ENCODE assay signal across 9 mouse cellular contexts in the genomic region with DNA sequence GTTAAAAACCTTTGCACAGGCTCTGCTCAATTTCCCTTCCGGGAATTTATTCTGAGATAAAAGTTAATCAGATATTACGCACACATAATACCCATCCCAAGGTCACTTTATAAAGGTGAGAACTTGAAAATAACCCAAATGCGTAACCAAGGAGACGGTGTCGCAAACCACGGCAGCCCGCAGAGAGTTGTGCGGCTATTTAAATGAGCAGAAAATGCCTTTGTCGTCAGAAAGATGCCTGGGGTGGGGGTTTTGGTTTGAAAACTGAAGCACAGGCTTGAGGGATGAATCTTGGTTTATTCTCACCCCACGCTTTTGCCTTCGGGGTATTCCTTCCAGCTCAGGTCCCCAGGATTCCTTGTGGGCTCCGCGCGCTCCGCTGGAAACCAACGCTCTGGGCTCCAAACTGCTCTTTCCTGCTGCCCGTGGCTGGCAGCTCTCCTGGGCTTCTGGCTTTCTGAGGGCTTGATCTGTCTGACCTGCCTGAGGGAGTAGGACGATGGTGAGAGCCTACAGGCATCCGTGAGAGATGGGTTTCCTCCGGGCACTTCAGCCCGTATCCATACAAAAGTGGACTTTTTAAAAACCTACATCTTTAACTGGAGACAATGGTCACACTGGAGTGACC. TPM values are rescaled to one million over a fixed set of nuclear protein-coding genes. Genes with fewer than 3 reads are reported as not detected.
DNase-seq lines count a peak whose midpoint lies in the region; ATAC-seq lines count a peak whose summit lies in the region.
"Had no signal": no experiment of that assay in that cellular context is flagged by ENCODE, and none has a peak within 500 bp of the region (broad histone marks: within the 10 kb centered on the region; RNA-seq: fewer than 3 reads in every experiment).

No protein-coding gene starts in this region.

- no peaks in the 10 kb centered on the region for H3K36me3 ChIP-seq in kidney, embryonic 15.5 days
- H3K36me3 ChIP-seq in forebrain, embryonic 12.5 days (replicated peaks) = no peaks in the 10 kb centered on the region
- no peaks in the 10 kb centered on the region for H3K36me3 ChIP-seq in midbrain, embryonic 10.5 days

- 48% methylated on average over 21 of the region's 21 CpGs for WGBS in kidney, embryonic 15.5 days
- WGBS in forebrain, embryonic 12.5 days = 32% methylated on average over 21 of the region's 21 CpGs
- 27% methylated on average over 21 of the region's 21 CpGs for WGBS in midbrain, embryonic 10.5 days

- peak overlapping the region; percentile 37 for H3K4me2 ChIP-seq in kidney, embryonic 15.5 days
- H3K4me2 ChIP-seq in forebrain, embryonic 12.5 days = peak overlapping the region; percentile 47

- DNase-seq in kidney, postnatal 10 days = no peak
- peak; percentile 64 for DNase-seq in brain, adult 2 months (ENCODE audit: low read depth, low spot score)
- peak; percentile 45 for DNase-seq in midbrain, embryonic 10.5 days (ENCODE audit: low spot score)
- no peak for DNase-seq in layer of hippocampus, adult 18-20 months (ENCODE audit: low spot score in 2 of 2)
- DNase-seq in ovary, postnatal 14 days (ENCODE audit: low spot score) = no peak

- no peak overlapping the region; the same call in 1 of the 2 replicates for H3K4me3 ChIP-seq in kidney, embryonic 15.5 days (replicated peaks)
- peak overlapping the region; percentile 14 for H3K4me3 ChIP-seq in forebrain, embryonic 12.5 days (replicated peaks)
- peak overlapping the region; percentile 48 for H3K4me3 ChIP-seq in midbrain, embryonic 10.5 days

- H3K9me3 ChIP-seq in kidney, embryonic 15.5 days (replicated peaks) = no peaks in the 10 kb centered on the region
- no peaks in the 10 kb centered on the region for H3K9me3 ChIP-seq in forebrain, embryonic 12.5 days
- no peaks in the 10 kb centered on the region for H3K9me3 ChIP-seq in midbrain, embryonic 10.5 days (replicated peaks)

- no peak for ATAC-seq in kidney, embryonic 15.5 days (replicated peaks; ENCODE audit: low FRiP score)
- no peak for ATAC-seq in forebrain, embryonic 12.5 days (ENCODE audit: low FRiP score)
- ATAC-seq in erythroid progenitor cell, adult 5-6 weeks (replicated peaks; ENCODE audit: low FRiP score, poor library complexity, severe bottlenecking) = no peak

- H3K27me3 ChIP-seq in kidney, embryonic 15.5 days = peaks cover 25% of the 10 kb centered on the region
- H3K27me3 ChIP-seq in forebrain, embryonic 12.5 days = peaks cover 42% of the 10 kb centered on the region
- H3K27me3 ChIP-seq in midbrain, embryonic 10.5 days (ENCODE audit: low read depth, poor library complexity, severe bottlenecking) = peaks cover 42% of the 10 kb centered on the region

- H3K9ac ChIP-seq in kidney, embryonic 15.5 days = no peak overlapping the region
- peak overlapping the region; percentile 30; the same call in 1 of the 2 replicates for H3K9ac ChIP-seq in forebrain, embryonic 12.5 days

- H3K27ac ChIP-seq in kidney, embryonic 15.5 days = no peak overlapping the region
- 0 out of 2 replicates have a peak overlapping the region, but pooled peaks have one; percentile 42 for H3K27ac ChIP-seq in forebrain, embryonic 12.5 days
- peak overlapping the region; percentile 69 for H3K27ac ChIP-seq in midbrain, embryonic 10.5 days (replicated peaks)

- peaks cover 35% of the 10 kb centered on the region for H3K4me1 ChIP-seq in kidney, embryonic 15.5 days
- H3K4me1 ChIP-seq in forebrain, embryonic 12.5 days = peaks cover 45% of the 10 kb centered on the region
- H3K4me1 ChIP-seq in midbrain, embryonic 10.5 days = peaks cover 49% of the 10 kb centered on the region

RNA-seq across cellular contexts. Expression of a gene that starts 28.0 kb away (rescaled TPM):
- polyA plus RNA-seq in kidney, embryonic 15.5 days (2015; fragmentation: Nextera tagmentation; extraction: Ambion mirVana) = 2.8 and 4.5 TPM in 2 replicates
- 8.4 and 8.7 TPM in 2 replicates for polyA plus RNA-seq in forebrain, embryonic 12.5 days (2016; fragmentation: Nextera tagmentation; extraction: Ambion mirVana)
- 9.2 and 11.8 TPM in 2 replicates for polyA plus RNA-seq in midbrain, embryonic 10.5 days (2016; fragmentation: Nextera tagmentation; extraction: Ambion mirVana)
- total RNA-seq in layer of hippocampus, adult 18-20 months (2021) = 10 to 100 TPM; 81.3 to 83.7 TPM
- not detected in 2 replicates for total RNA-seq in erythroid progenitor cell, adult 5-6 weeks (2015; ENCODE audit: low replicate concordance)
- not detected in 2 replicates for total RNA-seq in erythroid progenitor cell, adult 5-6 weeks (2017; ENCODE audit: low replicate concordance)
- total RNA-seq: MEL had no signal

Comparison
In these comparisons a context has a peak if more than half of its experiments do, and no peak if none do; other contexts are left out.
1. DNase-seq: peak in brain, adult 2 months (single experiment) and midbrain, embryonic 10.5 days (single experiment); none in kidney, postnatal 10 days (single experiment), layer of hippocampus, adult 18-20 months (0 of 2) and ovary, postnatal 14 days (single experiment).